Mouse (Mus musculus): Measurements from ENCODE around the gene Cacna1d.

- TF ChIP-seq POLR2A (IDR thresholded peaks at IDR 0.05; ENCODE audit: borderline replicate concordance, low read depth, low read length) (no peak), CTCF (IDR thresholded peaks at IDR 0.05; ENCODE audit: low read depth, low read length) (no peak)
These were observed 61.6 kb downstream of the Cacna1d start for GRCm38 (mm10) chr14:30429606-30430005.
